Mouse (Mus musculus): ENCODE measurements at regions not wholly inside any gene's neighbourhood (a gene's known extent, or its start where the extent isn't known, plus 50 kb on each side); places are given as distances from the start of the nearest gene placed in this dataset.

GRCm38 (mm10) chr3:105364685-105365084 is 87.4 kb upstream of the Kcnd3 start:
- Histone ChIP-seq H3K27ac (ENCODE audit: low read depth) (no peak overlapping the region), H3K27me3 (ENCODE audit: insufficient read depth, low read length) (no peaks in the 10 kb centered on the region), H3K4me3 (ENCODE audit: low read depth, low read length) (no peak overlapping the region), H3K4me2 (ENCODE audit: low read depth, low read length) (no peak overlapping the region), H3K9me3 (ENCODE audit: low read length) (no peaks in the 10 kb centered on the region), H3K36me3 (replicated peaks; ENCODE audit: insufficient read depth, low read length) (no peaks in the 10 kb centered on the region), H3K4me1 (ENCODE audit: insufficient read depth) (no peaks in the 10 kb centered on the region), H3K9ac (replicated peaks) (no peak overlapping the region)
- DNase-seq (no peak), ATAC-seq (no peak)
- TF ChIP-seq EP300 (IDR thresholded peaks at IDR 0.05; ENCODE audit: low read depth) (no peak), CTCF (IDR thresholded peaks at IDR 0.05; ENCODE audit: low read depth) (no peak)
- 80% methylated on average over 5 of the region's 5 CpGs for WGBS (ENCODE audit: insufficient replicate concordance)

- 70% methylated on average over 6 of the region's 6 CpGs for WGBS (ENCODE audit: insufficient replicate concordance)
- Histone ChIP-seq H3K27ac (ENCODE audit: low read depth) (no peak overlapping the region), H3K9me3 (ENCODE audit: low read length) (no peaks in the 10 kb centered on the region), H3K4me1 (ENCODE audit: insufficient read depth) (no peaks in the 10 kb centered on the region), H3K4me2 (ENCODE audit: low read depth, low read length) (no peak overlapping the region), H3K27me3 (ENCODE audit: insufficient read depth, low read length) (no peaks in the 10 kb centered on the region), H3K36me3 (replicated peaks; ENCODE audit: insufficient read depth, low read length) (no peaks in the 10 kb centered on the region), H3K9ac (replicated peaks) (no peak overlapping the region), H3K4me3 (ENCODE audit: low read depth, low read length) (no peak overlapping the region)
- no peak for ATAC-seq
- TF ChIP-seq EP300 (IDR thresholded peaks at IDR 0.05; ENCODE audit: low read depth) (no peak), CTCF (IDR thresholded peaks at IDR 0.05; ENCODE audit: low read depth) (no peak)
- no peak for DNase-seq
Observed at GRCm38 (mm10) chr3:105366806-105367205, 85.3 kb upstream of the Kcnd3 start.

GRCm38 (mm10) chr3:105367972-105368371 is 84.2 kb upstream of the Kcnd3 start:
- H3K4me2 ChIP-seq (ENCODE audit: low read depth, low read length), result no peak overlapping the region
- H3K27me3 ChIP-seq (ENCODE audit: insufficient read depth, low read length), result no peaks in the 10 kb centered on the region
- ATAC-seq (no peak), DNase-seq (no peak)
- H3K4me3 ChIP-seq (ENCODE audit: low read depth, low read length), result no peak overlapping the region
- 73% methylated on average over 8 of the region's 8 CpGs for WGBS (ENCODE audit: insufficient replicate concordance)
- H3K4me1 ChIP-seq (ENCODE audit: insufficient read depth), result no peaks in the 10 kb centered on the region
- H3K9me3 ChIP-seq (ENCODE audit: low read length), result no peaks in the 10 kb centered on the region
- H3K27ac ChIP-seq (ENCODE audit: low read depth), result no peak overlapping the region
- H3K36me3 ChIP-seq (replicated peaks; ENCODE audit: insufficient read depth, low read length), result no peaks in the 10 kb centered on the region
- H3K9ac ChIP-seq (replicated peaks), result no peak overlapping the region
- TF ChIP-seq CTCF (IDR thresholded peaks at IDR 0.05; ENCODE audit: low read depth), result no peak
- TF ChIP-seq EP300 (IDR thresholded peaks at IDR 0.05; ENCODE audit: low read depth), result no peak

GRCm38 (mm10) chr3:105372371-105372828 is 79.7 kb upstream of the Kcnd3 start:
- Histone ChIP-seq H3K36me3 (replicated peaks; ENCODE audit: insufficient read depth, low read length) (no peaks in the 10 kb centered on the region), H3K9me3 (ENCODE audit: low read length) (no peaks in the 10 kb centered on the region), H3K27me3 (ENCODE audit: insufficient read depth, low read length) (no peaks in the 10 kb centered on the region), H3K9ac (replicated peaks) (no peak overlapping the region), H3K4me1 (ENCODE audit: insufficient read depth) (no peaks in the 10 kb centered on the region), H3K27ac (ENCODE audit: low read depth) (no peak overlapping the region), H3K4me3 (ENCODE audit: low read depth, low read length) (no peak overlapping the region), H3K4me2 (ENCODE audit: low read depth, low read length) (no peak overlapping the region)
- TF ChIP-seq CTCF (IDR thresholded peaks at IDR 0.05; ENCODE audit: low read depth) (no peak), EP300 (IDR thresholded peaks at IDR 0.05; ENCODE audit: low read depth) (no peak)
- 63% methylated on average over 6 of the region's 6 CpGs for WGBS (ENCODE audit: insufficient replicate concordance)
- no peak for ATAC-seq
- no peak for DNase-seq

GRCm38 (mm10) chr3:105374306-105374705 is 77.8 kb upstream of the Kcnd3 start:
- H3K36me3 ChIP-seq (replicated peaks; ENCODE audit: insufficient read depth, low read length), result no peaks in the 10 kb centered on the region
- no peaks in the 10 kb centered on the region for H3K27me3 ChIP-seq (ENCODE audit: insufficient read depth, low read length)
- no peaks in the 10 kb centered on the region for H3K4me1 ChIP-seq (ENCODE audit: insufficient read depth)
- ATAC-seq (no peak), DNase-seq (no peak)
- no peak overlapping the region for H3K4me2 ChIP-seq (ENCODE audit: low read depth, low read length)
- no peak overlapping the region for H3K27ac ChIP-seq (ENCODE audit: low read depth)
- H3K9me3 ChIP-seq (ENCODE audit: low read length), result no peaks in the 10 kb centered on the region
- WGBS (ENCODE audit: insufficient replicate concordance), result 57% methylated on average over 1 of the region's 1 CpGs
- TF ChIP-seq CTCF (IDR thresholded peaks at IDR 0.05; ENCODE audit: low read depth) (no peak), EP300 (IDR thresholded peaks at IDR 0.05; ENCODE audit: low read depth) (no peak)
- H3K4me3 ChIP-seq (ENCODE audit: low read depth, low read length), result no peak overlapping the region
- H3K9ac ChIP-seq (replicated peaks), result no peak overlapping the region

GRCm38 (mm10) chr3:105374836-105375235 is 77.3 kb upstream of the Kcnd3 start:
- Histone ChIP-seq H3K36me3 (replicated peaks; ENCODE audit: insufficient read depth, low read length) (no peaks in the 10 kb centered on the region), H3K9me3 (ENCODE audit: low read length) (no peaks in the 10 kb centered on the region), H3K27me3 (ENCODE audit: insufficient read depth, low read length) (no peaks in the 10 kb centered on the region), H3K4me2 (ENCODE audit: low read depth, low read length) (no peak overlapping the region), H3K4me1 (ENCODE audit: insufficient read depth) (no peaks in the 10 kb centered on the region), H3K27ac (ENCODE audit: low read depth) (no peak overlapping the region), H3K9ac (replicated peaks) (no peak overlapping the region), H3K4me3 (ENCODE audit: low read depth, low read length) (no peak overlapping the region)
- no peak for DNase-seq
- ATAC-seq, result no peak
- no peak for TF ChIP-seq EP300 (IDR thresholded peaks at IDR 0.05; ENCODE audit: low read depth)
- no peak for TF ChIP-seq CTCF (IDR thresholded peaks at IDR 0.05; ENCODE audit: low read depth)

- no peak overlapping the region for H3K4me3 ChIP-seq (ENCODE audit: low read depth, low read length)
- no peak overlapping the region for H3K4me2 ChIP-seq (ENCODE audit: low read depth, low read length)
- no peak overlapping the region for H3K9ac ChIP-seq (replicated peaks)
- H3K4me1 ChIP-seq (ENCODE audit: insufficient read depth), result no peaks in the 10 kb centered on the region
- H3K9me3 ChIP-seq (ENCODE audit: low read length), result no peaks in the 10 kb centered on the region
- 52% methylated on average over 5 of the region's 5 CpGs for WGBS (ENCODE audit: insufficient replicate concordance)
- ATAC-seq, result no peak
- H3K27ac ChIP-seq (ENCODE audit: low read depth), result no peak overlapping the region
- H3K27me3 ChIP-seq (ENCODE audit: insufficient read depth, low read length), result no peaks in the 10 kb centered on the region
- no peak for TF ChIP-seq CTCF (IDR thresholded peaks at IDR 0.05; ENCODE audit: low read depth)
- TF ChIP-seq EP300 (IDR thresholded peaks at IDR 0.05; ENCODE audit: low read depth), result no peak
- no peaks in the 10 kb centered on the region for H3K36me3 ChIP-seq (replicated peaks; ENCODE audit: insufficient read depth, low read length)
- DNase-seq, result no peak
Observed at GRCm38 (mm10) chr3:105375383-105375782, 76.7 kb upstream of the Kcnd3 start.

All from liver, postnatal 0 days (tissue).